Comparison of ENCODE assay signal across 13 mouse cellular contexts in genomic region chr10:20018406-20018805, GRCm38 (mm10).
DNase-seq lines count a peak whose midpoint lies in the region; ATAC-seq lines count a peak whose summit lies in the region.
"Had no signal": no experiment of that assay in that cellular context is flagged by ENCODE, and none has a peak within 500 bp of the region (broad histone marks: within the 10 kb centered on the region; RNA-seq: fewer than 3 reads in every experiment).

No protein-coding gene starts in this region.

- DNase-seq in heart, adult 11 months = peak; percentile 74
- DNase-seq in heart, postnatal 36 days = no peak
- DNase-seq in right cerebral cortex, adult 2 months (ENCODE audit: low spot score in 2 of 2) = peak; percentile 51 to 63
- DNase-seq in right cerebral cortex, postnatal 4 days = no peak
- peak; percentile 14 to 20 for DNase-seq in layer of hippocampus, postnatal 36 days
- DNase-seq in ovary, postnatal 36 days (ENCODE audit: low spot score) = no peak
- DNase-seq in kidney, postnatal 4 days = no peak
- DNase-seq: adrenal gland, postnatal 10 days; gastrocnemius, postnatal 36 days; kidney, adult 18-20 months; liver, postnatal 0 days had no signal

- intact Hi-C loops in heart, postnatal 36 days (cut with DNase I) = loop anchor here (1.0 kb wide), 1 partner anchor 9 kb away; no protein-coding TSS in a partner anchor

- no peak for ATAC-seq in CD4-positive, CD25-positive, alpha-beta regulatory T cell, adult 4 months
- ATAC-seq: liver, postnatal 0 days; Patski had no signal

Comparison
In these comparisons a context has a peak if more than half of its experiments do, and no peak if none do; other contexts are left out.
1. DNase-seq: peak in heart, adult 11 months (single experiment), right cerebral cortex, adult 2 months (2 of 2) and layer of hippocampus, postnatal 36 days (2 of 2); none in heart, postnatal 36 days (0 of 2), right cerebral cortex, postnatal 4 days (single experiment), ovary, postnatal 36 days (single experiment) and kidney, postnatal 4 days (0 of 2).